Mouse (Mus musculus): ENCODE measurements around the gene Tmprss7.

Gene Tmprss7

DNA sequence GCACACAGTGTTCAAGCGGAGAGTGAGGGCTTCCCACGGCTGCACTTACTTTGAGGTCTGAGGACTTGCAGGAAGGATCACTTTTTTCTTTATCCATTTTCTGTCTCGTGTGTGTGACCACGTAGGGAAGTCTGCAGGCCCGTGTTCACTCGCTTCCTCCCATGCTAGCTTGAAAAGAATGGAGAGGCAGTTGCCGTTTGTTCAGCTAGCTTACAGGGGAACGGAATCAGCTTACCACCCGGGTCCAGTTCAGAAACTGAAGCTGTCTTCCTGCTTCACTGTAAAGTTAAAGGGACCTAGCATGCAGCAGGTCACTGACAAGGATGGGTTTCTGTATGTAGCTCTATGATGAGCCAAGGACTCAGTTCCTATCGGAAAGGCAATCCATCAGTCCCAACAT is at the start of gene Tmprss7:
Gene Tmprss7, minus strand, starts transcription at position 101 of the 400 bp plus-strand sequence.
- in situ Hi-C loops (cut with MseI, MboI), result no loop called here

DNA sequence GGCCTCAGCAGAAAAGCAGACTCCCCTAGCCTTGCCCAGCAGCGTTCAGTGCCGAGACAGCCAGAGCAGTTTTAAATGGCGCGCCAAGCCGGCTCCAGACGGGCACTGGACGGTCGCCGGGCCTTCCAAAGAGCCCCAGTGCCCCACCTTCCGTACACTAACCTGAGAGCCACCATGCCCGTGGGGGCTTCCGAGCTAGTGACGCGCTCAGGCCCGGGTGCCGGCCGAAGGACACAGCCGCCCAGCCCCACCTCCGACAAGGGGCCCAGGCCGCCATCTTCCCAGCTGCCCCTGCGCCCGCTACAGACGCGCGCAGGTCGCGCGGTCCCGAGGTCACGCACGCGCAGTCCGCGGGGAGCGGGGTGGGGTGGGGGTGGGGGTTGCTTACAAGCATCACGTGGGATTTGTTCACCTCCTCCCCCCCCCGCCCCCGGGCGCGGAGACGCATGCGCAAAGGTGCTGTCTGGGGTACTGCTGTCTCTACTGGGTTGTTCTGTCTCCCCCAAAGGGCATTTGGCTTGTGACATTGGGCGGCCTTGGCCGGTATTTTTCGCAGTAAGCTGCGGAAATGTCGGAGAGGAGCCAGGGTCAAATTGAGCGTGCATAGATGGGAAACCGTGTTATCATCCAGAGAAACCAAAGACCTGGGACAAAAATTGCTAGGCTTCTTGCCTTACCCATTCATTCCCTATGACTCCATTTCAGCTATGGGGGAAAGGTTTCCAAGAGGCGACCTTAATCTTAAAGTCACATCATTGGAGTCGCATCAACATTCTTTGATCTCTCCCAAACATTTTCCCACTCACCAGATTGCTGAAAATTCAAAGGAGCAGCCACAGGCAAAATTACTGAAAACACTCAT is 49.4 kb upstream of the Tmprss7 start, which contains the start of gene Abhd10:
Gene Abhd10, minus strand, starts transcription at position 341 of the 862 bp plus-strand sequence.
- in situ Hi-C loops (cut with MseI, MboI), result no loop called here

DNA sequence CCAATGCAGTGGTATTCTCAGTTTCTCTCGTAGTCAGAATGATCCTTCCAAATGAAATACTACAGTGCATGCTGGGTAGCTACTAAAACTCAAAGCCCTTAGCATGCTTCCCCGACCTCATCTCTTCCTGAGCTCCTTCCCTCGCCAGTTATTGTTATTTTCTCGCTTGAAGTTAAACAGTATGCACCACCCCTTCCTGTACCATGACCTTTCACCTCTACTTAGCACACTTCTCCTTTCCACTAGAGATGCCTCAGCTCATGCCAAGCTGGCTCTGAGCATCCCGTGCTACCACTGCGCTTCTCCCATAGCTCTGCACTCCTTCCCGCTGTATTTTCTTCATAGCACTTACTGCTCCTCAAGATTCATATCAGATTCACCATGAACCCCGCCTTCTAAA is 44.4 kb upstream of the Tmprss7 start:
- in situ Hi-C loops (cut with MseI, MboI), result no loop called here

DNA sequence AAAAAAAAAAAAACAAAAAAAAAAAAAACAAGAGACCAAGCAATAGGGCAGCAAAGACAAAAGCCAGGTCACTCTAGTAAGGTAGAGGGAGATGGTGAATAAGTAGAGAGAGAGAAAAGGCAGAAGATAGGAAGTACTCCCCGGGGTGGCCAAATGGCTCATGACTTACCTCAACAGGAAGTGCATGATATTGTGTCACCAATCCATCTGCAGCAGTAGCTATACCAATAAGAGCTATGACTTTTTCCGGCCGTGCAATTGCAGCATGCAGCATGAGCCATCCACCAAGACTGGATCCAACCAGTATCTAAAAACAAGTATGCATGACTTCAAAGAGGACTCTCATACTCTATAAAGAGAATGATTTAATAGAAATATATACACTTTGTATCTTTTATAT is 43.3 kb upstream of the Tmprss7 start:
- in situ Hi-C loops (cut with MseI, MboI), result no loop called here

DNA sequence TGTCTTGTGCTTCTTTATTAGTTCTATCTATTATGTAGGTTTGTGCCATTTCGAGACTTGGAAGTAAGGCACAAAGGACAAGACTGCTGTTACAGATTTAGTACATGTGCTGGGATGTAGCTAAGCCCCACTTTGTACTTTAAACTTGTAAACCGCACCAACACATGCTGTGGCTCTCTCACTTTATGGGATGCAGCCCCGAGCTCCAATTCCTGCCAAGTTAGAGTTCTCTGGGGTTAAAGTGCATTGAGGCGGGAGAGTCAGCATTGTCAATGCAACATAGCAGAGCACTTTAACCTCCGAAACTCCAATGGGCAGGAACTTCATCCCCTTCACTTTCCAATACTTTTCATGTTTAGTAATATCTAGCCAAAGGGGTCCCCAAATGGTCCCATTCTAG is 35.7 kb upstream of the Tmprss7 start:
- in situ Hi-C loops (cut with MseI, MboI), result no loop called here

DNA sequence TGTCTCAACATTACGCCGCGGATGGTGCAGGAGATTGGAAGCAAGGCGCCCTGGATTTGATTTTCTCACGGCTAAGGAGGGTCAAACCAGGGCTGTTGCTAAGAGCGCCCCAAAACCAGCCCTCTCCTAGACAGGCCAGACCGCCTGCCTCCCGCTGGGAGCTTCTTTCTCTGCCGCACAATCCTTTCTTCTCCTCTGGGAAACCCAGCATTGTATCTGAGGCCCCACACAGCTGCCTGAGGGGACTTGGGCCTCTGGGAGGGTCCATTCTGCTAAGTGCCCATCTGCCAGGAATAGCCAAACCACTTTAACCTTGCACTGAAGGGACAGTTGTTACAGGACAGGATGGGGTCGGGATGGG is 31.3 kb upstream of the Tmprss7 start:
- in situ Hi-C loops (cut with MseI, MboI), result no loop called here

DNA sequence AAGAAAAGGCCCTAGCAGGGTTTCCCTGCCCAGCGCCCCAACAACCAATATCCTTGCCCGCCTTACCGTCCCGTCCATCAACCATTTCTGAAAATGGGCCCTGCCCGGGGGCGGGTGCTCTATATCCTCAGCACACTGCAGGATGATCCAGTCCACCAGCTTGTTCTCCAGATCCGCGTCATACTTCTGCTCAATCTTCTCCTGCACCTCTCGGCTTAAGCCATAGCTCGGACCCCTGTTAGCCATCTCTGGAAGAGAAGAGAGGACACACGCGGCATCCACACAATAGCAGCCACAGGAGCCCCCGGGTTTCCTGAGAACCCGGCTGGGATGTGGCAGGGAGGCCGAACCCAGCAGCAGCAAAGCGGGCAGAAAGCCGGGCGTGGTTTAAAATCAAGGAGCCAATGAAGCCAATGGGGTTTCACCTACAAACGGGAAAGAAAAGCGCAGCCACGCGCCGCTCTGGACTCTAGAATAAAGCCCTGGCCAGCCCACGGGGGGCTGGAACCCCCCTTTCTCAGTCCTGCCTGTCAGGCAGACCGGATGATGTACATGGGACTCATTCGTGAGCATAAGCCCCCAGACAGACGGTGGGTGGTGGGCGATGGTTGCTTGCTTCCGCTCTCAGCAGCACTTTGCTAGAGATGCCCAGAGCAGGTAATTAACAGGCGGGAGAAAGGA is 30.7 kb upstream of the Tmprss7 start, which contains the start of gene Tagln3:
Gene Tagln3, minus strand, starts transcription at position 548 of the 681 bp plus-strand sequence.
- in situ Hi-C loops (cut with MseI, MboI), result no loop called here

DNA sequence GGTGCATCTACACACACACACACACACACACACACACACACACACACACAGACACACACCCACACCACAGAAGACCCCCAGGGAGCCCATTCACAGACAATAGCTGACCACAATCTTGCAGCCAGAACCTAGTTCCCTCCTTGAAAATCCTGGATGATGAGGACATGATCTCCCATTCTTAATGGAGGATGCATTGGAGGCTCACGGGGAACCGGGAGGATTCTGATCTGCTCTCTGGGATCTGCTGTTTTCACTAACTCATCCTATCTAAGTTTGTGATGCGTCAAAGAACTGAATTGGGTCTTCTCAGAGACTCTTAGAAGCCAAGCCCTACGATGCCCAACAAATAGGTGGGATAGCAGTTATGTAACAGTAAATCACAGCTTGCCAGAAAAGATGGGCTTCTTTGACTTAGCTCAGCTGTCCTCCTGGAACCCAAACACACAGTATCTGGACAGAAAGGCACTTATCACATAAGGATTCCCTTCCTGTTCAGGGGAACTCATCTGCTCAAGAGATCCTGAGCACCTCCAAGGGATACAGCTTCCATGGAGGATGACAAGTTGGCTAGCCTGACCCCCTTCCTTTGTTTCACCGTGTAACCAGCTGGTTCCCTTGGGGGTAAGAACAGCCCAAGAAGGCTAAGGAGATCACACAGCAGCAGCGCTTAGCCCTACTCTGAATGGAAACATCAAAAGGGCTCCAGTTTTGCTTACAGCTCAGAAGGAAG is 29.9 kb upstream of the Tmprss7 start:
- in situ Hi-C loops (cut with MseI, MboI), result no loop called here

DNA sequence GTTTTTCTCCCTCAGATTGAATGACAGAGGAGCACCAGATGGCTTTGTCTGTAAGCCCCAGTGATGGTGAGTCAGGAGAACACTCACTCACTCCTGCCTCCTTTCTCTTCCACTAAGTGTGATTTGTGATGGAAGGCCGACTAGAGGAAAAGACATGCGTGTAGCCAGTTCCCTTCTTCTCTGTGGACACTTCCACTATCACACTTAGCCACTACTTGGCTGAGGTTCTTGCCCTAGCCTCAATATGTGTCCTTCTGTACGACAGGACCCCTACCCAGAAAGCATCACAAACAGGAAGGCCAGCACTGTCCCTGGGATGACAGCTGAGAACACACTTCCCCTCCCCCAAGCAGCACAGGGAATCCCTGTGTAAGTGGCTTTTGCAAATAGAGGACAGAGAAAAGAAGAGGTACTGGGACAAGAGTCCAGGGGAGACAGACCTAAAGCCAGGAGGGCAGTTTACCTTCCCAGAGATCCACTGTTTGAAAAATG is 29.0 kb upstream of the Tmprss7 start:
- in situ Hi-C loops (cut with MseI, MboI), result no loop called here

DNA sequence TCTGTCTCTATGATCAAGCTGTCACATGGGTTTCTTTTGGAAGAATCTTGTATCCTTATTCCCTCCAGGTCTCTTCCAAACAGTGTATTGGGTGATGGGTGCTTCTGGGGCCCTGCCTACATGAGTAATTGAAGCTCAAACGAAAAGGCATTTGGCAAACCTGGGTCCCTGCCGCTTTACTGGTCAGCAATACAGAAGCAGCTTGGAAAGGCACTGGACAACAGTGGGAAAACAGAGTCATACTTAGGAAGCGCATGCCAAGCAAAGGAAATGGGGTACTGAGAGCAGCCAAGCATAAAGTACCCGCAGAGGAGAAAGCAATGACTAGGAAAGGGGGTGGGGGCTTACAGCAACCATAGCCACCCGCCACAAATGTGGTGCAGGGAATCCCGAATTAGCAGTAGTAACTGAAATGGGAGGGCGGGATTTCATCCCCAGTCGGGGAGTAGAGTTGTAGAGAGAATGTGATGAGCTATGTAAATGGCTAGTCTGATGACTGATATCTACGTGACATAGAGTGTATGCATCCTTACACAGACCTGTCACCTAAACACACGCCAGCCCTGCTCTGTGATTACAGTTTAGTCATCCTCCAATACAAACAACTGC is 26.7 kb upstream of the Tmprss7 start:
- in situ Hi-C loops (cut with MseI, MboI), result no loop called here

DNA sequence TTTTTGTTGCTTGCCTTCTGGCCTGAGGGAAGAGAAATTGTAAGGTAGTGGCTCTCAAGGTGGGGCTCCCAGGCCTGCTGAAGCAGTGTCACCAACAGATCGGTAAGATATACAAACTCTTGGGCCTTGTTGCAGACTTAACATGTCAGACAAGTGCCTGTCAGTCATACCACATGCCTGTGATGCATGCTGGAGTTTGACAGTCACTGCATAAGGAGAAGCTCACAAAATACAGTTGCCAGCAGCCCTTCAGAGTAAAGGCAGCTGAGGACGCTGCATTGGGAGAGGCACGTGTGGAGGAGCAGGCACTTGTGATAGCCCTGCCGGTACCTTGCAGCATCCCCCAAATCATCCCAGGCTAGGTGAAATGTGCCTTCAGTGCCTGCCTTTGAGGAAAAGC is 24.8 kb upstream of the Tmprss7 start:
- in situ Hi-C loops (cut with MseI, MboI), result no loop called here

DNA sequence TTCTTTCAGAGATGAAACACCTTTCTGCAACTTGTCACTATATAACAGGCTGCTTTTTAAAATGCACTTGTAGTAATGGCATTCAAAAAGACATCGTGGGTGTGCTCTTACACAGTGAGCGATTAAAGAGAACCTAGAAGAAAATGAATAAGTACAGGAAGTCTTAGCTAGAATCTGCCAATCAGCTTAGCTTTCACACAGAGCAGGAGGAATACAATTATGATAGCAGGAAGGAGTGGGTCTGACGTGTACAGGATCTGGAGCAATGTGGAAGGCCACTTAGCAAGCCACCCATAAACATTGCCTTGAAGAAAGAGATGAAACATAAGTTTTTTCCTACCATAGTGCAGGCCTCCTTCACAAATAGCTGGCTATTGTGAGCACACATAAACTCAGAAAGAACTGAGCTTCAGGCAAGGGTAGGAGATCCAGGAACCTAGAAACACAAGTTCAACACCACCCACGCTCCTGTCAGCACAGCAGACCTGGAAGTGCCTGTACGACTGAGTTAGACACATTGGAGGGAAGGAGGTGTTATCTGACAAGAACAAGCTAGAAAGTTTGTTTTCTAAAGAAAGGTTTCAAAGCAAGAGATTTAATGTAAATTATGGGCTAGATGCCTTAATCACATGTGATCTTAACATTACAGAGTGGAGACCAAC is 21.2 kb upstream of the Tmprss7 start:
- in situ Hi-C loops (cut with MseI, MboI), result no loop called here

DNA sequence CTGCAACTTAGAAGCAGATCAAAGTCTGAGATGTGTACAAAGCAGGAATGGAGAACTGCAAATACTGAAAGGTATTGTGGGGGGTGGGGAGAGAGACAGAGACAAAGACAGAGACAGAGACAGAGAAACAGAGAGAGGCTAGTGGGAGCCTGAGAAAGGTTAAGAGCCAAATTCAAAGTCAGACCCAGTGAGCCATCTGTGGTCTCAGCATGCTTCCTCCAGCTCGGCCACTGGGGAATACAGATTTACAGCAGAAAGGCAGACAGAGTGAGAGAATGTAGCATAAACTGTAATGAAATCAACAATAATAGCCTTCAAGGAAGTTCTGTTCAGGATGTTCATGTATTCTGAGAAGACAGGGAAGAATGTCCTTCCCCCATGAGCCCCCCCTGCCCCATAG is 20.4 kb upstream of the Tmprss7 start:
- in situ Hi-C loops (cut with MseI, MboI), result no loop called here

DNA sequence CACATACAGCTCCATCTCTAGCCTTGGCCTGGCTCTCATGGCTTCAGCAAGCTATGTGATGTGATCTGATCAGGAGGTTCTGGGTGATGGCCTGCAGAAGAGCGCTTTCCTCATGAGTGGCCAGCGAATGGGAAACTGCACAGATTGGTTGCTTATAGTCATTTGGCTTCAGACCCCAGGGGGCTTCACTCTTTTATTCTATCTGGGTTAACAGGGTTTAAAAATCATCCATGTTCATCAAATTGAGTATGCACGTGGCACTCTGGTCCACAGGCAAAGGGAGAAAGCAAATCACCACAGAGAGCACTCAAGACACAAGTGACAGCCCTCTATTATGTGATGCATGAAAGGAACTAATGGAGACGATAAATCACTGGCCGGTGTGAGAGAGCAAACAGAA is 19.8 kb upstream of the Tmprss7 start:
- in situ Hi-C loops (cut with MseI, MboI), result no loop called here

DNA sequence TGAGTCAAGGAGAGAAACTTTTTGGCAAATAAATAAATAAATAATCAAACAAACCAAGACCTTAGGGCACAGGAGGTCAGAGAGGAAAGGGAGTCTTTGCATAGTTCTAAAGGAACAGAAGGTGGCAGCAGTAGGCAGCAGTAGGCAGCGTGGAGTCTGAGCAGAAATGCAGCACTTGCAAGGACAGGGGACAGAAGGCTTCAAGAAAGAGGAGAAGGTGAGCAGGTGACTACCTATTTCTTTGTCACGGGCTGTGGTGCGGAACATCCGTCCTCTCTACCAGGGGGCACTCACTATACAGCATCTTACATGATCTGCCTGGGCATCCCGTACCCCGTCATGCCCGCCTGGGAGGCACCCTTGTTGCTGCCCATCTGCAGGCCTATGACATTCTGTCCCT is 17.8 kb upstream of the Tmprss7 start:
- in situ Hi-C loops (cut with MseI, MboI), result no loop called here

DNA sequence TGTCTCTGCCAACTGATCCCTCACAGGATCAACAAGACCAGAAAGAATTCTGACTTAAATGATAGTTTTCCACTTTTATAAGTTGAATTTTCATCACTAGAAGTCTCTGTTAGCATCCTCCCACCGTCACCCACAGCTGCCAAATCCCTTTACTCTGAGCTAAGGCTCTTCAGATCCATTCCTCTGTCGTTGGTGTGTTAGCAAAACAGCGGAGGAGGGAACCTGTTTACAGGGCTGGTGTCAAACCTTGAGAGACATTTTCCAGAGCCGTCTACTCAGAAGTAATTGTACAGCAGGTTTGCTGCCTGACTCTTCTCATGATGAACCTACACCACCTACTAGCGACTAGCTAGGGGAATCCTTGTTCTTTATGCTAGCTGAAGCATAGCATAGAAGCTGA is 5.8 kb upstream of the Tmprss7 start:
- in situ Hi-C loops (cut with MseI, MboI), result no loop called here

DNA sequence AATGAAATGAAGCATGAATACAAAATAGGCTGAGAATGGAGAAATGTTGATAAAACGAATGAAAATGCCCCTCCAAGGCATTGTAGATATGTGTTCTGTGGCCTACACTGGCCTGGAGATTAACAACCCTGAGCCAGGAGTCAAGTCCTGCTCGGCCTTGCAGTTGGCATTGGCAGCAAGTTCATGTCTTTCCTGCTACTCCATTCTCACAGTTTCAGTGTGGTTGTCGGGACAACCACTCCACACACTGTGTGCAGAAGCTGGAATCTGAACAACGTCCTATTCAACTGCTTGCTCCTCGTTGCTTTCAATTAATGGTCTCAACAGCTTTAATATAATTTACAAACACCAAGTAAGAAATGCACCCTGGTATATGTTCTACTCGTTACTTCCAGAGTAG is 4.5 kb upstream of the Tmprss7 start:
- in situ Hi-C loops (cut with MseI, MboI), result no loop called here

DNA sequence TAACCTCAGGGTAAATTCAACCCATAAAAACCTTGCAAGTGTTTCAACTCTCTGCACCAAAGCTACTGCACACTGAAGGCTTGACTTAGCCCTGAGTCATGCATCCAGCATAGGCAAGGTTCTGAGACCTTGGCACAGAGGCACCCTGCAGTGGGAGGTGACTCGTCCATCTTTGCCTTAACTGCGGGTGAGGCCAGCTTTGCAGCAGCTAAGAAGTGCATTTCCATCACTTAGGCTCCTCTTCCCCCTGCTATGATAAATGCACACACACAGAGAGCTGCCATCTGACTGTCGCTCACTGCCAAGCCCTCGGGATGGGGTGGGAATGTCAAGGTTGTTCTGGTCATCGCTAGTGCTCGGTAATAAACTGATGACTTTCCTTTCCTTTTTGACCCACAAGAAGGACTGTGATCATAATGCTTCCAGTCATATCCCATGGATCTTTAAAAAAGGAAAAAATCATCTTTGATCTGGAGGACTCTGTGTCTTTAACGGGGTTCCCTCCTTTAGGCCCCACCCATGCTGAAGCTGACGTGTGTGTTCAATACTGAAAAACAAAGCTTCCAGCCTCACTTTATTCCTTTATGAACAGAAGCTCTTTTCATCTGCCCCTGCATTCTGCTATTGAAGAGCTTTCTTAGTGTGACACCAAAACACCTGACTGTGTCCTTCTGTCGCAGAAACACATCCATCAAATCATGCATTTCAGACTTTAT is 2.1 kb upstream of the Tmprss7 start:
- in situ Hi-C loops (cut with MseI, MboI), result no loop called here

DNA sequence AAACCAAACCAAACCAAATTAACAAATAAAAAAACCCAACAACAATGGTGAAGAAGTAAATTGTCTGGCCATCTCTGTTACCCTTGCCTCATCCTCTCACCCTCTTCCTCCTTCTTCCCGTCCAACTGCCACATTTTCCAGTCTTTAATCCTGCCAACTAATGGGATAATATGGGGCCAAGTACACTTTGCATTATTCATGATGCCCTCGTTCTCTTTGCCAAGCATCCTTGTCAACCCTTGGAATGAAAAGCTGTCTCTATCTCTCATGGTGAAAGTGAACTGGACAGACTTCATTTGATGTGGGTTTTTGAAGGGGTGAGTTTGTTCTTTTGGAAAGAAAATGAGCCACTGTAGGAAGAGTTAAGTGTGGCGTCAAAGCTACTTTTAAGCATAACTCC is 607 bp downstream of the Tmprss7 start:
- in situ Hi-C loops (cut with MseI, MboI), result no loop called here

DNA sequence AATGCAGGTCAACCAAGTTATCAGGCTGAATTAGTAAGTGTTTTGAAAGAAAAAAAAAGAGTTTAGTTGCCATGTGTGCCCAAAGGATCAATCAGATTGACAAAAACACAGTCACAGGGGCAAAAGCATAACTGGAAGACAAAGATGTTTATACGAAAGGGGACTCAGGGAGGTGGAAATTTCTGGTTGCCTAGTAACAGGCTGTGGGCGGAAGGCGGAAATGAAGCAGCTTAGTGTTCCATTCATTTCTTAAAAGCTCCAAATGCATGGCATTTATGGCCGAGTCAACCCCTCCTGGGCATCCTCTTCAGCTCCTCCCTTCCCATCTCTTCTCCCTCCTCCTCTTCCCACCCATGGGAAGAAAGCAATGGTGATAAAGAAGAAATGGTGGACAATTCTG is 3.3 kb downstream of the Tmprss7 start:
- in situ Hi-C loops (cut with MseI, MboI), result no loop called here

DNA sequence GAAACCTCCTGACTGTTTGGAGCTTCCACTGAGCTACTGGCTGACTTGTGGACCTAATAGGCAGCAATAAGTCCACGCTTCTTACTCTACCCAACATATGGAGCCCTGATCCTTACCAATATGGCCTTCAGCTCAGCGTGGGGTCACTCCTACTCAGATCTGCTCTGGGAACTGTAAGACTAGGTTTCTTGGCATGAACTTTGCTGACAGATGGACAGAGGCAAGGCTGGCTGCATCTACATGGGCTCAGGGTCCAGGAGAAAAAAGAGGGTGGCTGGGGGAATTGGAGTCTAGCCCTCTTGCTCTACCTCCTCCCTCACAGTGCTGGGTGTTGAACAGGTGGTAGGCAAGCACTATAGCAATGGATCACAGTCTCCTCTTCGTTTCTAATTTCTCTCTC is 6.6 kb downstream of the Tmprss7 start:
- in situ Hi-C loops (cut with MseI, MboI), result no loop called here
